Mouse (Mus musculus) retina, postnatal 7 days (tissue): Measurements from ENCODE around the gene Pak1ip1.

Source experiments
- DNase-seq: peaks from one replicate; pipeline ENCODE4 v3.0.0-alpha.2; 2012; ENCODE audit warnings: low read depth, low spot score

Gene Pak1ip1

GRCm38 (mm10) chr13:41006244-41006643, 5.4 kb downstream of the Pak1ip1 start:
- DNase-seq = no peak

- DNase-seq = no peak
Observed at GRCm38 (mm10) chr13:41008271-41008670, 7.4 kb downstream of the Pak1ip1 start.

- no peak for DNase-seq
Observed at GRCm38 (mm10) chr13:41008946-41009345, 8.1 kb downstream of the Pak1ip1 start.

GRCm38 (mm10) chr13:41015829-41016634, 15.2 kb downstream of the Pak1ip1 start, which contains the start of gene Tmem14c:
TSS of gene Tmem14c (plus strand) at chr13:41016292.
- DNase-seq = peak; percentile 78

- DNase-seq = no peak
Observed at GRCm38 (mm10) chr13:41016797-41017405, 16.1 kb downstream of the Pak1ip1 start.

GRCm38 (mm10) chr13:41017832-41018231, 17.0 kb downstream of the Pak1ip1 start:
- no peak for DNase-seq

GRCm38 (mm10) chr13:41018236-41018635, 17.4 kb downstream of the Pak1ip1 start:
- DNase-seq = no peak

- no peak for DNase-seq
Observed at GRCm38 (mm10) chr13:41018756-41019591, 18.2 kb downstream of the Pak1ip1 start.

- DNase-seq = no peak
Observed at GRCm38 (mm10) chr13:41020494-41020893, 19.7 kb downstream of the Pak1ip1 start.

- DNase-seq = no peak
Observed at GRCm38 (mm10) chr13:41021607-41022006, 20.8 kb downstream of the Pak1ip1 start.

- no peak for DNase-seq
Observed at GRCm38 (mm10) chr13:41022099-41022498, 21.3 kb downstream of the Pak1ip1 start.

GRCm38 (mm10) chr13:41030098-41030497, 29.3 kb downstream of the Pak1ip1 start:
- no peak for DNase-seq

- DNase-seq = no peak
Observed at GRCm38 (mm10) chr13:41042511-41042910, 41.7 kb downstream of the Pak1ip1 start.

GRCm38 (mm10) chr13:41045901-41046300, 45.1 kb downstream of the Pak1ip1 start:
- DNase-seq = no peak

GRCm38 (mm10) chr13:41047280-41047679, 46.5 kb downstream of the Pak1ip1 start:
- no peak for DNase-seq

- no peak for DNase-seq
Observed at GRCm38 (mm10) chr13:41051965-41052364, 51.1 kb downstream of the Pak1ip1 start.
